Mouse (Mus musculus) neural tube, embryonic 13.5 days (tissue): ENCODE measurements around the gene Hexim1. TPM values are rescaled to one million over a fixed set of nuclear protein-coding genes. Genes with fewer than 3 reads are reported as not detected.

Source experiments
- ATAC-seq: fragments of 200-750 bp; cut with Nextera tagmentation; 2 replicates; pipeline ENCODE4 v1.8.0; 2017; ENCODE audit warnings: low read depth, mild to moderate bottlenecking, moderate TSS enrichment, moderate library complexity
- H3K27ac ChIP-seq: fragments of 300-500 bp; sonication (generic); replicated peaks from 2 replicates; pipeline ENCODE4 v1.5.1; 2015; ENCODE audit warnings: moderate library complexity, mild to moderate bottlenecking, inconsistent platforms
- H3K27me3 ChIP-seq: fragments of 300-500 bp; sonication (generic); 2 replicates; pipeline ENCODE4 v1.6.1; 2015; ENCODE audit warnings: mild to moderate bottlenecking, inconsistent platforms
- H3K36me3 ChIP-seq: fragments of 300-500 bp; sonication (generic); 2 replicates; pipeline ENCODE4 v1.6.1; 2015; ENCODE audit warnings: mild to moderate bottlenecking, inconsistent platforms
- H3K4me1 ChIP-seq: fragments of 300-500 bp; sonication (generic); replicated peaks from 2 replicates; pipeline ENCODE4 v1.6.1; 2015; ENCODE audit warnings: inconsistent platforms
- H3K4me2 ChIP-seq: fragments of 300-500 bp; sonication (generic); 2 replicates; pipeline ENCODE4 v1.6.1; 2015; ENCODE audit warnings: inconsistent platforms, mild to moderate bottlenecking, moderate library complexity
- H3K4me3 ChIP-seq: fragments of 300-500 bp; sonication (generic); 2 replicates; pipeline ENCODE4 v1.5.1; 2015; ENCODE audit warnings: mild to moderate bottlenecking, inconsistent platforms
- H3K9ac ChIP-seq: fragments of 300-500 bp; sonication (generic); 2 replicates; pipeline ENCODE4 v1.6.1; 2015; ENCODE audit warnings: moderate library complexity, mild to moderate bottlenecking, inconsistent platforms
- H3K9me3 ChIP-seq: fragments of 300-500 bp; sonication (generic); 2 replicates; pipeline ENCODE4 v1.6.1; 2016; ENCODE audit warnings: inconsistent platforms
- WGBS: fragments of 180-500 bp; shearing (Covaris S2); methylation state at CpG from one replicate; pipeline ENCODE4 v1.1.7; 2015; 5-methylcytosine and 5-hydroxymethylcytosine counted together
- polyA plus RNA-seq: library from polyadenylated mRNA; unstranded; fragments of >200 nt; fragmentation: Nextera tagmentation; extraction: Ambion mirVana; gene quantifications from 2 replicates; pipeline ENCODE4 v1.2.1, GENCODE M21; 2015

Gene Hexim1
- polyA plus RNA-seq, 1 experiment from 2014 or later, result 3.9 TPM

DNA sequence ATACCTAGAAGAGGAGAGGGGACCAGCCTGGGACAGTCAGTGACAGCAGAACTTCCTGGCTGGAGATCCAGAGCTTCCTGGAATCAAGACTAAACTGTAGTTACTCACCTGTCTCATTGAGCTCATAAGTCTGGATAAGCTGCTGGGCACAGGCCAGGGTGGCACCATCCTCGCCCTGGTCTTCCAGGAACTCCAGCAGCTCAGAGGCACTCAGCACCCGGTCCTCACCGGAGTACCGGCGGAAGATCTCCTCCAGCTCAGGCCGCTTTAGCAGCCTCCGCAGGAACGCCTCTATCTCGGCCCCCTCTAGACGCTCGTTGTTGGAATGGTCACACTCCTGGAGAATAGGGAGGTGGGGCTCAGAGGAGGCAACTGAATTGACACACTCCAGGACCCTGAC is 37.9 kb upstream of the Hexim1 start:
- Histone ChIP-seq H3K36me3 (no peaks in the 10 kb centered on the region), H3K27ac (no peak overlapping the region), H3K4me2 (no peak overlapping the region), H3K27me3 (peaks cover 46% of the 10 kb centered on the region), H3K9me3 (no peaks in the 10 kb centered on the region), H3K4me3 (no peak overlapping the region), H3K4me1 (peaks cover 16% of the 10 kb centered on the region), H3K9ac (no peak overlapping the region)
- no peak for ATAC-seq
- 79% methylated on average over 11 of the region's 11 CpGs for WGBS

DNA sequence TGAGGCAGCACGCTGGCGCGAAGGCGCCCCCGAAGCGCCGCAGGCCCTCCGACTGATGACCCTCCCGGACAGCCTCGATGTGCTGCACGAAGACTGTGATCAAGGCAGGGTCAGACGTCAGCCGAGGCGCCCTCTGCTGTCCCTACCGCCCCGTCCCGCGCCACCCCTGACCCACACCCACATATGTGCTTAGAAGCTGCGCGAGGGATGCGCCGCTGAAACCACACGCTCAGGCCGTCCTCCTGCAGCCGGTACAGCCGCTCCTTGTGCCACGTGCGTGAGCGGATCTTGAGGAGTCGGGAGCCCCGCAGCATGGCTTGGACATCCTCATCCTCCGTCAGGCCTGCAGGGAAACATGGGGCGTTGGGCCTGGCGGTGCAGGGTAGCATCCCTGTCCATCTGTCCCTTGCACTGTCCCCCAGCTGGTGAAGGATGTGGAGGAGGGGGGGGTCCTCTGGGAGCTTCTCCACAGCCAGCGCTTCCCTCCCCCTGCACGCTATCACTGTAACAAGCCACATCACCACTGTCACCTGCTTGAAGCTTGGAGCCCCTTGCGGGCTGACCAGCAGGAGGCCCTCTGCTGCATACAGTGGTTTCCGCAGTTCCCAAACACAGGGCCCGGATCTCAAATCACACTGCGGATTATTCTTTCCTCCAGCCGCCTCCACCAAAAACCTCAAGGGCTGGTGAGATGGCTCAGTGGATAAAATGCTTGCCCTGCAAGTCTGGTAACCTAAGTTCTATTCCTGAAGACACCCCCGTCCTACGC is 35.5 kb upstream of the Hexim1 start:
- ATAC-seq, result peak; percentile 79
- H3K4me2 ChIP-seq, result peak overlapping the region; percentile 60
- peak overlapping the region; percentile 54 for H3K9ac ChIP-seq
- no peak overlapping the region for H3K27ac ChIP-seq
- peak overlapping the region; percentile 31 for H3K4me3 ChIP-seq
- 2% methylated on average over 43 of the region's 43 CpGs for WGBS
- H3K36me3 ChIP-seq, result no peaks in the 10 kb centered on the region
- peaks cover 11% of the 10 kb centered on the region for H3K4me1 ChIP-seq
- no peaks in the 10 kb centered on the region for H3K9me3 ChIP-seq
- H3K27me3 ChIP-seq, result peaks cover 49% of the 10 kb centered on the region

DNA sequence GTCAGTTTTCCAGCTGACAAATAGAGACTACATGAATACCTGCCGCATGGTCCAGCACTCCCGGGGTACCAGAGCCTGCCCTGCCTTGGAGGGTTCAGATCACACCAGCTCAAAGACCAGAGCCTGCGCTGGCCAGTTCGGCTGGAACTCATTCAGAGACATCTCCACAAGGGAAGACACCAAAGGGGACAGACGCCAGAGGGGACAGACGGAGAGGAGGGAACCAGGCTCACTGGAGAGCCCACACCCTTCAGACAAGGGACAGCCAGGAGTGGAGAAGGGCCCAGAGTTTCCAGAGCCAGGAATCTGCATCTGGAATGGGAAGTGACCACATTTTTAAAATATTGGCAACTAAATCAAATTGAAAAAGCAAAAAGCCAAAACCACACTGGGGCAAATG is 34.4 kb upstream of the Hexim1 start:
- H3K36me3 ChIP-seq, result no peaks in the 10 kb centered on the region
- H3K9ac ChIP-seq, result no peak overlapping the region
- H3K9me3 ChIP-seq, result no peaks in the 10 kb centered on the region
- H3K4me3 ChIP-seq, result no peak overlapping the region
- H3K27me3 ChIP-seq, result peaks cover 49% of the 10 kb centered on the region
- no peak overlapping the region for H3K27ac ChIP-seq
- H3K4me1 ChIP-seq, result peaks cover 11% of the 10 kb centered on the region
- no peak for ATAC-seq
- no peak overlapping the region for H3K4me2 ChIP-seq
- WGBS, result 51% methylated on average over 6 of the region's 6 CpGs

DNA sequence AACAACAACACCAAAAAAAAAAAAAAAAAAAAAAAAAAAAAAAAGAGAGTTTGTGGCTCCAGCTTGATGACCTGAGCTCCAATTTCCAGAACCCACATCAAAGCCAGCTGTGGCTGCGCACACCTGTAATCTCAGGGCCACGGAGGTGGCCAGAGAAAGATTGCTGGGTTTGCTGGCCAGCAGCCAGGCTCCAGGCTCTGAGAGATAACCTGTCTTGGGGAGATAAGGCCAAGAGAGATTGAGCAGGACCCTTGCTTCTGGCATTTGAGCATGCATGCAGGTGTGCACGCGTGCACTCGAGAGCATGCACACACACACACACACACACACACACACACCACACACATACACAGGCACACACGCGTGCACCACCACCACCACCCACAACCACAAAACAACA is 22.7 kb upstream of the Hexim1 start:
- WGBS, result 94% methylated on average over 7 of the region's 7 CpGs
- no peak for ATAC-seq
- no peak overlapping the region for H3K9ac ChIP-seq

DNA sequence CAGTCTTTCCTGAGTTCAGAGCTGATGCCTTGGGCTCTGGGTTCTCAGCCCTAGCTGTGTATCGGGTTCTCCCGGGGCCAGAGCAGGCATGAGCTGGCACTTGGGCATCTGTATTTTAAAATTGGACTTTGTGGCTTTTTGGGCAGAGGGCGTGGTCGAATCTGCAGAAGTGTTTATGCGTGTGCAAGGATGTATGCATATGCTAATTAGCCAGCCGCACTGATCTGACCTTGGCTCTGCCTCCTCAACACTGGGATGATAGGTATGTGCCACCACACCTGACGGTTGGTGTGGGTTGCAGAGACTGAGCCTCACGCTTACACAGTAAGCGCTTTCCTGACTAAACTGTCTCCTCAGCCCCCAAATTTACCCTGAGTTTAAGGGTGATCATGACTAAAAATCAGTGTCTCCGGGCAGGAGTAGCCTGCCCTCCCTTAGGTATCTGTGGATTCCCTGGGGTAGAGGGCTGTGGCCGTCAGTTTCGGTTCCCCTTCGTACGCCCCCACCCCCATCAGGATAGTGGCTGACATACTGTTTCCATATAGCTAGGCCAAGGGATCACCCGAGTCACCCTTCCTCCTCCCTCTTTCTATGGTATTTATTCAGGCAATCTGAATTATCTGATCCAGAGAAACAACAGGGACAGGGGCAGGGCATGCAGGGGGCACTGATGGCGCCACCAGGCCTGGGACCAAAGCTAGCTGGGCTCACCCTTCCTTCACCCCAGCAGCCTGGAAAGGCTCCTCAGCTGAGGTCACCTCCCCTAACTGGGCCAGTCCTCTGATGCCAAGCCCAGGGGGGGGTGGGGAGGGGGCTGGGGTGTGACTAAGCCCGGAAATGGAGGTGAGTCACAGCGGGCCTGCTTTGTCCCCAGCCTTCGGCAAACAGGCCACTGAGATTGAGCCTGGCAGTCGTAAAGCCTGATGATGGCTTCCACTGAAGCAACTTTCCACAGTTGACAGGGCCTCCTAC is 21.9 kb upstream of the Hexim1 start:
- Histone ChIP-seq H3K9ac (peak overlapping the region; percentile 17; the same call in 1 of the 2 replicates), H3K4me1 (peaks cover 9% of the 10 kb centered on the region; the same call in 1 of the 2 replicates), H3K27me3 (peaks cover 40% of the 10 kb centered on the region), H3K4me2 (no peak overlapping the region), H3K36me3 (no peaks in the 10 kb centered on the region), H3K4me3 (no peak overlapping the region), H3K27ac (no peak overlapping the region), H3K9me3 (no peaks in the 10 kb centered on the region)
- WGBS, result 62% methylated on average over 20 of the region's 20 CpGs
- no peak for ATAC-seq

More for the DNA sequence above, 22.7 kb upstream of the Hexim1 start:
- Histone ChIP-seq H3K27ac (no peak overlapping the region), H3K36me3 (no peaks in the 10 kb centered on the region), H3K27me3 (peaks cover 32% of the 10 kb centered on the region), H3K4me2 (no peak overlapping the region), H3K9me3 (no peaks in the 10 kb centered on the region), H3K4me3 (no peak overlapping the region), H3K4me1 (peaks cover under 1% of the 10 kb centered on the region; the same call in 1 of the 2 replicates)

DNA sequence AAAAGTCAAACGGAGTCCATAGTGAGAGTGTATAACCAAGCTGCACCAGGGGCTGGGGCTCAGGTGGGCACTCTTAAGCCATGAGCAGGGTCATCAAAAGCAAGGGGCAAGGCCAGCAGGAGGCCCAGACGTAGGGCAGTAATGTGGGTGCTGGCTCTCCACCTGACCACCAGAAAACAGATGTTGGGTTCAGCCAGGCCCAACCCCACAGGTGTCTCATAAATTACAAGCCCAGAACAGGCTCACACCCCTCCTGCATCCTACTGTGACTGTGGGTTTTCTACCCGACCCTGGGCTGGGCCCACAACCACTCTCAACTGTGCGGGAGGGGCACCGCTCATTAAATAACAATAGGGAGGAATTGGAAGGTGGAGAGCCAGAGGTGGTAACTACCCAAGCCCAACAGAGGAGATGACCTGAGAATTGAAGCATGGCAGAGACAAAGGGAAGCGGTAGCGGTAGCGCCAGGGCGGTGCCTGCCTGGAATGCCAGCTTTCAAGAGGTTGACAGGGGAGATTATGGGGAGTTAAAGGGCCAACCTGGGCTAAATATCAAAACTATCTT is 20.8 kb upstream of the Hexim1 start:
- Histone ChIP-seq H3K9me3 (no peaks in the 10 kb centered on the region), H3K27ac (no peak overlapping the region), H3K4me3 (no peak overlapping the region), H3K4me2 (no peak overlapping the region), H3K27me3 (peaks cover 50% of the 10 kb centered on the region), H3K36me3 (no peaks in the 10 kb centered on the region), H3K9ac (no peak overlapping the region), H3K4me1 (peaks cover 10% of the 10 kb centered on the region; the same call in 1 of the 2 replicates)
- no peak for ATAC-seq
- 27% methylated on average over 9 of the region's 9 CpGs for WGBS

DNA sequence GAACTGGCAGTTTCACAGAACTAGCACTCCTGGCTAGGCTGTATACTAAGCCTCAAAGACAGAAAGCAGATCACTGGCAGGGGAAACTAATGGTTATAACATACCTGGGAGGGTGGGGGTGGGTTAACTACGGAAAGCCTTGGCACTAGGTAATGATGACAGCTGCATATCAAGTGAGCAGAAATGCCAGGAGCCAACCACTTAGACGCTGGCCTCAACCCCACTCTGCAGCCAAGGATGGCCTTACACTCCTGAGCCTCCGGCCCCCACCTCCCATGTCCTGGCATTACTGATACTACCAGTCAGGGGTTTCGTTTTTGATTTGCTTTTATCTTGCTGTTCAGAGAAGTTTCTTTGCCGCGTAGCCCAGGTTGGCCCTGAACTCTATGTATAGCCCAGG is 20.2 kb upstream of the Hexim1 start:
- Histone ChIP-seq H3K27ac (no peak overlapping the region), H3K4me2 (no peak overlapping the region), H3K9ac (no peak overlapping the region), H3K4me1 (peaks cover 11% of the 10 kb centered on the region; the same call in 1 of the 2 replicates), H3K36me3 (no peaks in the 10 kb centered on the region), H3K4me3 (no peak overlapping the region), H3K27me3 (peaks cover 56% of the 10 kb centered on the region), H3K9me3 (no peaks in the 10 kb centered on the region)
- no peak for ATAC-seq
- 83% methylated on average over 6 of the region's 6 CpGs for WGBS

DNA sequence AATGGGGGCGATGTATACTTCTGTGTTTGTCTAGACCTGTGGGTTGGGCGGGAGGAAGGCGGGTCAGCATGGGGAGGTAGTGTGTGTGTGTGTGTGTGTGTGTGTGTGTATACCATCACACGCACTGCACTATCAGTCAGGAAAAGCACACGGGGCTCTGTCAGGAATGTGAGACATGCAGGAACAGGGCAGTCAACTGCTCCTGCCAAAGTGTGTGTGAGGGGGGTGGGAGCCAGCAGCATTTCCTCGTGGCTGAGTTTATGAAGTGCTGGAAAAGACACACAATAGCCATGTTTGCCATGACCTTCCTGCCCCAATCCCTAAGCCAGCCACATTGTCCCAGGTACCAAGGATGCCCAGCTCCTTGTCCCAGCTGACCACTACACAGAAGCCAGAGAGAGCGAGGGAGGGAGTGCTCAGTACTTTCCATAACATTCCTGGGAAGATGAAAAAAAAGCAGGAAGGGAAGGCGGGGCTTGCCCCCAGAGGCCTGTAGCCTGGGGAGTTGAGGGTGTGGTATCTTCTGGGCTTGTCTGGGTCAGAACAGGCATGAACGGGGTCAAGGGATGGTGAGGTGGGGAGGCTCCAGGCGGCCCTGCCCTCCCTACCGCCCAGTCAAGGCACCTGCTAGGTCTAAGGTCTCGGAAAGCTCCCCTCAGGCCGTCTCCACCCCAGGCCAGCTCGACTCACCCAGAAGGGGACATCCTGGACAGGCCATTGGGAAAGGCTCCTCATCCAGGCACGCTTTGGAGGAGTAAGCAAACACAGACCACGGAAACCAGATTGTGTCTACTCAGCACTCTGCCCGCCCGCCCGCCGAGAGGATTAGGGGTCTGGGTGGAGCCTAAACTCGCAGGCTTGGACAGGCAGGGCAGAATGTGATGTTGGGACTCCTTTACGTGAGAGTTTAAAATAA is 18.8 kb upstream of the Hexim1 start:
- Histone ChIP-seq H3K9me3 (no peaks in the 10 kb centered on the region), H3K9ac (no peak overlapping the region), H3K4me2 (no peak overlapping the region), H3K27ac (no peak overlapping the region), H3K4me3 (no peak overlapping the region), H3K36me3 (no peaks in the 10 kb centered on the region), H3K4me1 (peaks cover 25% of the 10 kb centered on the region), H3K27me3 (peaks cover 71% of the 10 kb centered on the region)
- no peak for ATAC-seq
- 32% methylated on average over 22 of the region's 22 CpGs for WGBS

DNA sequence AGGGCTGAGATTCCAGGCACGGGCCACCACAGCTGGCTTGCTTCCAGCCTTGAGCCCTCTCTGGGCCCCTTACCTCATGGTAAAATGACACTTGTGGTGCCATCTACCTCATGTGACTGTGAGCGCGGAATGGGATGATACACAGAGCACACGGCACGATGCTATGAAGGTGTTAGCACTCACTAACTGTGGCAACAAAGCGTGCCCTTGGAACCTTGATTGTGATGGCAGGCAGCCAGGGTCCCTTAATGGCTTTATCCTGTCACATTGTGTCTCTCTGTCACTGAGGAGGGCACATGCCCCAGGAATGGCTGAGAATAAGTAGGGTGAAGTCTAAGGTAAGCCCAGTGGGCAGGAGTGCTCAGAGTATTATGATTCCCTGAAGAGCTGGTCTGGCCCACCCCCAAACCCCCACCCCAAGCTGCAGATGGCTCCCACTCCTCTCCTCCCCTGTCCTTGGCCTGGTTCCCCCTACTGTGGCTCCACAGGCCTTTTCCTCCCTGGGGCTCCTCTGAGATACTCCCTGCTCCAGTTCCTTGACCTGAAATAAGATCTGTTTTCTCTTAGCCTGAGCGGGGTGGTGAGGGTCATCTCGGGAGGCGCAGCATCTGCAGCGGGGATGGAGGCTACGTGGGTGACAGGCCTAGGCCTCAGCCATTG is 17.4 kb upstream of the Hexim1 start:
- Histone ChIP-seq H3K27me3 (peaks cover 75% of the 10 kb centered on the region), H3K4me1 (peaks cover 35% of the 10 kb centered on the region), H3K9me3 (no peaks in the 10 kb centered on the region), H3K36me3 (no peaks in the 10 kb centered on the region), H3K27ac (no peak overlapping the region), H3K4me2 (no peak overlapping the region), H3K9ac (no peak overlapping the region), H3K4me3 (no peak overlapping the region)
- WGBS, result 65% methylated on average over 11 of the region's 11 CpGs
- no peak for ATAC-seq

DNA sequence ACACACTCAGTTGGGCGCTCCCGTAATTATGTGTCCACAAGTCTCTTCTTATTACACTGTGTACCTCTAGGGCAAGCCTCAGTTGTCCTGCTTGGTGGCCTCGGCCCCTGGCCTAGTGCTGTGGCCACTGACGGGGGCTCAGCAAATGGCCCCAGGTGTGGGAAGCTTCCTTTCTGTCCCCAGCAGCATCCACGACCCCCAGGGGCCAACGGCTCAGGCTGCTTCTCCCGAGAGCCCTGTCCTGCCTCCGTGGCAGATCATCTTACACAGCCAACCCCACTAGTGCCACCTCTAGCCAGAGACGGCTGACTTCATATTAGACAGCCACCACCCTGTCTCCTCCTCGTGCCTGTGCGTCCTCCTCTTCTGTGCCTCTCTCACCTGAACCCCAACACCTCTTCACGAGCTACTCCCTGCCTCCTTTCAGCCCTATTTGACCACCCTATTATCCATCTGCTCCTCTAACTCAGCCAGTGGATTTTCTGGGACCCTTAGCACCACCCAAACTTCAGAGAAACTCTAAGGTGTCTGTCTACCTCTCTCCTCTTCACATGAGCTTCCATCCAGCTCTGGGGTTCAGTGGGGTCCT is 16.6 kb upstream of the Hexim1 start:
- no peak overlapping the region for H3K4me2 ChIP-seq
- peaks cover 35% of the 10 kb centered on the region for H3K4me1 ChIP-seq
- H3K4me3 ChIP-seq, result no peak overlapping the region
- ATAC-seq, result no peak
- 56% methylated on average over 12 of the region's 12 CpGs for WGBS
- H3K9me3 ChIP-seq, result no peaks in the 10 kb centered on the region
- no peak overlapping the region for H3K9ac ChIP-seq
- H3K27ac ChIP-seq, result no peak overlapping the region
- peaks cover 79% of the 10 kb centered on the region for H3K27me3 ChIP-seq
- H3K36me3 ChIP-seq, result no peaks in the 10 kb centered on the region
